Mouse (Mus musculus) heart, postnatal 0 days (tissue): Measurements from ENCODE around the gene Flt3l.

ENCODE experiments used
- CTCF ChIP-seq: IDR thresholded peaks from 2 replicates; pipeline ENCODE4 v1.5.1; 2016; ENCODE audit warnings: antibody characterized with exemption, control low read depth, low read depth
- EP300 ChIP-seq: IDR thresholded peaks from 2 replicates; pipeline ENCODE4 v1.6.1; 2016; ENCODE audit warnings: antibody characterized with exemption, low read depth

DNA sequence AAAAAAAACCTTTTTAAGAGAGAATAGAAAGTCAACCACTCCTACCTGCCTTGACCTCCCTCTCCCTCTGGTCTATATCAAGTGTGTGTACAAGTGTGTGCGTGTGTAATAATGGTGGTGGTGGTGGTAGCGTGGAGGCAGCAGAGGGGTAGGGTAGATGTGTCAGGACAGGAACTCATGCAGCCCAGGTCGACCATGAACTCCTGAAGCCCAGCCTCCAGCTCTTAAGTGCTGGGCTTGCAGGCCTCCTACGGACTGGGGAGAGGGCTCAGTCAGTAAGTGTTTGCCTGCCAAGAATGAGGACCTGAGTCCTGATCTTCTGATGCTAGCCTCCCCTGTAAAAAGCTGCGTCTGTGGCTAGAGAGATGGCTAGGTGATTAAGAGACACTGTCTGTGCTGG is 31.3 kb downstream of the Flt3l start:
- TF ChIP-seq EP300 (no peak), CTCF (no peak)
